Mouse (Mus musculus): ENCODE results near the gene Olfr411.
A peak's percentile ranks its signal among the peaks of the same experiment; 100 is the strongest.

Olfr411 gene

DNA sequence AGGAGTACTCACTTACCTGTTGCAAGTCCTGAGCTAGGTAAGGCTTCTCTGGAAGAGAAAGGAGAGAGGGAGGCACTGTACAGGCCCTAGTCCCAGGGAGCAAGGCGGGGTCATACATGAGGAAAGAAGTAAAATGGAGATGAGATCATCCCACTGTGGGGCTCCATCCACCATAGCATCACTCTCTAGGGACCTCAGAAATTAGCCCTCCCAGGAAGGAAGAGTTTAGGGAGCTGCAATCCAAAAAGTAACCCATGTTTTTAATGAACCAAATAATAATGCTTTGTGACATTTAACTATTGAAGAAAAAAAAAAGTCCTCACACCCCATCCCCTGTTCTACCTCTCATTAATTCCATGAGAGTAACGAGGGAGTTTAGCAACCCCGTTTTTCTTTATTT is at the start of gene Olfr411:
Gene Olfr411, minus strand, starts transcription at position 101 of the 400 bp plus-strand sequence.
- DNase-seq (ENCODE audit: low spot score): no peak

DNA sequence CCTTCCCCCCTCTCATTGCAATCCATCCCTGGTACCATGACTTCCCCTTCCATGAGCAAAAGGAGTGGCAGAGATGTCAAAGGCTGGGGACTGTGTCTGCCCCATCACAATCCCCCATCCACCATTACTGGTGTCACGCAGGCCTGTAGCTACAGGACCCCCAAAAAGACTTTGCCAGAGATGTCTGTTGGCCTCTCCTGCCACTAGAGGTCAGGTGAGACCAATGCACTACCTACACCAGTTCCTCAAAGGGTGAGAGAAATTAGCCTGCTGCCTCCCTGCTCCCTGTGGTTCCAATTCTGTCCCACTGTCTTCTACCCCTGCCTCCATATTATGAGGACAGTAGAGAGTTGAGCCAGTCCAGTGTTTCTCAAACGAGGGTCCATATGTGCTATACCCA is 49.7 kb upstream of the Olfr411 start:
- DNase-seq (ENCODE audit: low spot score): no peak

DNA sequence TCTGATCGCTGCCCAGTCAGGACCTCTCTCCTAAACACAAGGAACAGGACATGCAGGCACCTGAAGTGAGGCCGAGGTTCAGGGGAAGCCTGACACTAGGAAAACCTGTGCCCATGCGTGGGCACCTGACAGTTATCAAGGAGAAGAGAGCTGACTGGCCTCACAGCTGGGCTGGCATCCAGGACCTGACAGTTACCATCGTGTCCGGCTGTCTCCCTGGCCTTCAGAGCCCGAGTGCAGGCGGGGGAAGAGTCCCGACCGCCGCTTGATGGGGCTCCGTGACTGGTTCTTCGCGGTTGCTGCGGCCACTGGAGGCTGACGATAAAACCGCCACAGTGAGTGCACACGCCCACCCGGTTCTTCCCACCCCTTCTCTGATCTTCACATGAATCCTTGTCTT is 43.1 kb upstream of the Olfr411 start:
- no peak for DNase-seq (ENCODE audit: low spot score)

DNA sequence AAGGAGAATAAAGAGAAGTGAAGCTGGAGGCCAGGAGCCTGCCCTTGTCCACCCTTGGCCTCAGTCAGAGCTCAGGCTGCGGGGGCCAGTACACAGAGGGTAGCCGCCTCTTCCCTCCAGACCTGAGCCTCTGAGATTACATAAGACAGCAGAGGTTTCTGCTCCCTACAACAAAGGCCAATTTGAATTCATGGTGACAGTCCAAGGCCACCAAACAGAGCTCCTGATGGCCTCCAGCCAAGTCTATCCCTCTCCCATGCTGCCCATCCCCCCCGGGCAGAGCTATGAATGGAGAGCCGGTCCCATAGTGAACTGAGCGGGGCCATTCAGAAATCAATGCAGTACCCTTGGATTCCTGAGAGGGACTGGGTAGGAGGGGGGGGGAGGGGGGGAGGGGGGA is 41.0 kb upstream of the Olfr411 start:
- no peak for DNase-seq (ENCODE audit: low spot score)

DNA sequence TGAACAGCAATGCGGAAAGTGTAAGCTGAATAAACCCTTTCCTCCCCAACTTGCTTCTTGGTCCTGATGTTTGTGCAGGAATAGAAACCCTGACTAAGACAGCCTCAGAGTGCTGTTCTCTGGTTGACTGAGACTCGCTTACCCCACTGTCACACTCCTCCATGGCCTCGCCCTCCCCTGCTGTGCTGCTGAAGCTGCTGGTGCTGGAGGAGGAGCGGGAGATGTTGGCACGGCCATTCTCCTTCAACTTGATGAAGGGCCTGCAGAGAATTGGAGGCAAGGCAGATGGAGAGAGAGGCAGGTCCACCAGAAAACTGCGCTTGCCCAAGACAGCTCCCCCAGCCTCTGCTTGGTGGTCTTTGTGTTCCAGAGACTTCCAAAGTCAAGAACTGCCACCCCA is 40.5 kb upstream of the Olfr411 start:
- no peak for DNase-seq (ENCODE audit: low spot score)

DNA sequence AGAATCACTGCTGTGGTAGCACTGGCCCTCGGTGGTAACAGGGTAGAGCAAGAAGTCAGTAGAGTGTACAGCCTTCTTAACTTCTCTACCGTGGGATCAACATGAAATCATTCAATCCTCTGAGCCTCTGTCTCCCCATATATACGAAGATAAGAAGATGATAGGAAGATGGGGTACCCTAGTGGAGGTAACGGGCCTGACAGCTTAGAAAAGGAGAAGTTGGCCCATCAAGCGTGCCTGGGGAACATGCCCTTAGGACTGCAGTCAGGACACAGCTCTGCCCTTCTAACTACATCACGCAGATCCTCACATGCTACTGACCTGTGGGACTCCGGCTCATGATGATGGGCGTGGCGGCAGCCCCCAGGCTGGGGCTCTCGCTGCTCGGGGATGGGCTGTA is 39.4 kb upstream of the Olfr411 start:
- DNase-seq (ENCODE audit: low spot score): no peak

DNA sequence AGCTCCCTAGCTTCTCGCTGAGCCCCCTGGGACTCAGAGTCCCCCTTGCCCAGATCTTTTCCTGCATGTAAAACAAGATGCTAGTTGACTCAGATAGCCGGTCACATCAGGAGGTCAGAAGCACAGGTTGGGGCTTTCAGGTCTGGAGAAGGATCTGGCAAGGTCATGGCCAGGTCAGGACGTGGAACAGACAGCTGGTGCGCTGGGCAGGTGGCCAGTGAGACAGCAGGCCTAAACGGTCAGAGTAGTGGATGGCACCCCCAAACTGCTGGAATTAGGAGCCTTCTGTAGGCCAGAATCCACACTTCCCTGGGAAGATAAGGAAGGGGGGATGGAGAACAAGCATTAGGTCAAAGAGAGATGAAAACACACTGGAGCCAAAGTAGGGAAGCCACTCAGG is 34.8 kb upstream of the Olfr411 start:
- DNase-seq (ENCODE audit: low spot score): no peak

DNA sequence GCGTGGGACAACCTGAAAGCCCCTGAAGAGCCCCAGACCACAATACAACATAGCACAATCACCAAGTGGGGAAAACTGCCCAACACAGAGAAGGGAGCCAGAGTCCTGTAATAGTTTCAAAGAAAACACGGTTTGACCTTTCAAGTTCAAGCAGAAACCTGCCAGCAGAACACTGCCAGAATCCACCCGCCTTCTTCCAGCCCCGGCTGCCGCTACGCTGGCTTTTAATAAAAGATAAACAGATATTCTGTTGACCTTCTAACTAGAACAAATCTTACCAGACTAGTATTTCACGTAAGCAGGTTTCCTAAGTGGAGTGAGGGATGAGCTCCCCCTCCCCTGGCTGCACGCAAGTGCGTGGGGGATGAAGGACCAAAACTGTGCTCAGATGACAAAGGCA is 33.2 kb upstream of the Olfr411 start:
- no peak for DNase-seq (ENCODE audit: low spot score)

DNA sequence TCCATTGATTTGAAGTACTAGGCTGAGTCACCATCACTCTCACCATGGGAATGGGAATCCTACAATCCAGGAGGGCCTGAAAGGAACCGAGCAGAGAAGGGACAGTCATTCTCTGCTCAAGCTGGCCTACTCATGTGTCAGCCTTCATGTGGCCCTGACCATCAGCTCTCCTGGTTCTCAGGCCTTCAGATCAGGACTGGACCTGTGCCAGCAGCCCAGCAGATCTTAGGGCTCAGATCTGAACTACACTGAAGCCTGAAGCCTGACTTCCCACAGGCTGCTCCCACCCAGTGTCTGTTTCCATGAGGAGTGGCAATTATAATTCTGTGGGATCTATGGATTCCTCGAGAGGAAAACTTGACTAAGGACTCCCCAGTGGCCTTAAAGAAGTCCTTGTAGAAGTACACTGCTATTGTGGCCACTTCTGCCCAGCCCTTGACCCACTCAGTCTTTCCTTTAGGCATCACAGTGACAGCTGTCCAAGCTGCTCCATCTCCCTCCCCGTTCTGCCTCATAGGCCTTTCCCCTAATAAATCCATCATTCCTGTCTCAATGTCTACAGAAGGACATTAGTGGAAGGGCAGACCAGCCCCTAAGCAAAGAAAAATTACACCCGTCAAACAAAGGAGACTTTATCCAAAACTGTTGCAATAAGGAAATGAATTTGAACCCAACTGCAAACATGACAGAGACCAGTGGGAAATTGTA is 26.9 kb upstream of the Olfr411 start:
- no peak for DNase-seq (ENCODE audit: low spot score)

DNA sequence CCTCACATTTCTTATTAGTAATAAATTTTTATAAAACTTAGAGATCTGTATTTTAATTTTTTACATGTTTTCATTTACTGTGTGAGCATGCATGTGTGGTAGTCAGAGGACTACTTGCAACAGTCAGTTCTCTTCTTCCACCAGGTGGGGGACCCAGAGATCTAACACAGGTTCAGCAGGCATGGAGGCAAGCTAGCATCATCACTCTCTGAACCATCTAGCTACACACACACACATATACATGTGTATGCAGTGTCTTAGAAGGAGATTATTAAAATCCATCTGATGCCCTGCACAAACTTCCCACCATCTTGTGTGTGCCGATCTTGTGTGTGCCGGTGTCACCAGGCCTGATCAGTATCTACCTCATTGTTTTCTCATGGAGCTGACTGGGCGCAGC is 24.4 kb upstream of the Olfr411 start:
- DNase-seq (ENCODE audit: low spot score): no peak

DNA sequence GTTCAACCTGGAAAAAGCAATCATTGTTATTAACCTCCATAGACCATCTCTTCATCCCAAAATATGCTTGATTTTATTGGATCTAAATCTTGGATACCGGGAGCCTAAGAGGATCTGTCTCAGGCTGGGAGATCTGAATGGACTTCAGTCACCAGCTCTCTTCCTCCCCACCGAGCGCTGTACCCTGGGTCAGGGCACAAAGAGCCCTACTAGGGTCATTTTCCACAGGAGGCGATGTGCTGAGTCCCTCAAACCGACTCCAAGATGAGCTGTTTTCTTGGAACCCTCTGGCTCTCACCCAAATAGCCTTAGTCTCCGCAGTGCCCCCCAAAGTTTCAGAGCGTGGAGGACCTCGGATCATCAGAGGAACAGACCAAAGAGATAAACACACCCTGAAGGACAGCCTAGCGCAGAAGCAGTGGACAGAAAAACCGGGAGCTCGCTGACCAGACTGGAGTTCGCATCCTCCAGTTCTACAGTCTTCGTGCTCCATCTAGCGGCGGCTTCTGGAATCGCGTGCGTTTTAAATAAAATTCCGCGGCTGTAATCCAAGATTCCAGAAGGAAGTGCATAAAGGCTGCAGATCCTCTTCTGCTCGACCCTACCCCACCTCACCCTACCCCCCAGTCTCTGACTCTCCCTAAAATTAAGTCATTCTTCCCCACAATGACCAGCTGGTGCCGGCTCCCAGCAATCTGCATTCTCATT is 19.1 kb upstream of the Olfr411 start:
- peak; percentile 45 for DNase-seq (ENCODE audit: low spot score)

DNA sequence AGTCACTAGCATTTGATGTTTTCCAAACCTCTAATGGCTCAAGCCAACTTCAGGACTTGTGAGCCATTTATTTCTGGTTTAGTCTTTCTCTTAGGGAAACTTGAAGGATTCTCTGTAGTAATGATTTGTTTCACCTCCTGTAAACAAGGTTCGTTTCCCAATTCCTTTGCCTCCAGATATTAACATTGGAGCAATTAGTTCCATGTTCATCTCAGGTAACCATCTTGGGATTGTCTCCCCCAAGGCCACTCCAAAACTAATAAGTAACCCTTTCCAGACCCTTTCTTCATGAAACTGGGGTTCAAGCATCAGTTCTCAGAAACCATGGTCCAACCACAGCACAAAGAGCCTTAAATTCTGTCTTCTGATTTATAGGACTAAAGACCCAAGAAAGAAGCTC is 9.3 kb upstream of the Olfr411 start, which contains the start of gene Olfr412:
Gene Olfr412, plus strand, starts transcription at position 301 of the 400 bp plus-strand sequence.
- DNase-seq (ENCODE audit: low spot score): no peak

DNA sequence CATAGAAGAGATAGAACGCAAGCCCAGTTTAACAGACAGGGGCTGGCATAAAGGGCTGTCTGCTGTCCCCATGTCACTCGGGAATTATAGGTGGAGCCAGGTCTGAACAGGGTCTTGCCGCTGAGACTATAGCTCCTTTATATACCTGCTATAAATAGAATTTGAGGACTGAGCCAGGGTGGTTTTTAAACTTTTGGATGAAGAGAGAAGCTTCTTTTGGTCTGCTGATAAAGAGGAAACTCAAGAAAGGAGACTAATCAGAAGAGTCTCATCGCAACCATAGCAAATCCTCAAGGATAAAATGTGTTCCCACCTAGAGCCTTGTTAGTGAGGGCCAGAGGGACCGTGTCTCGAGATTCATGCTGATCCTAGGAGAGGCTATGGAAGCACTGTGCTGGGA is 14.5 kb downstream of the Olfr411 start, which contains the start of gene Olfr410:
Gene Olfr410, minus strand, starts transcription at position 101 of the 400 bp plus-strand sequence.
- no peak for DNase-seq (ENCODE audit: low spot score)

DNA sequence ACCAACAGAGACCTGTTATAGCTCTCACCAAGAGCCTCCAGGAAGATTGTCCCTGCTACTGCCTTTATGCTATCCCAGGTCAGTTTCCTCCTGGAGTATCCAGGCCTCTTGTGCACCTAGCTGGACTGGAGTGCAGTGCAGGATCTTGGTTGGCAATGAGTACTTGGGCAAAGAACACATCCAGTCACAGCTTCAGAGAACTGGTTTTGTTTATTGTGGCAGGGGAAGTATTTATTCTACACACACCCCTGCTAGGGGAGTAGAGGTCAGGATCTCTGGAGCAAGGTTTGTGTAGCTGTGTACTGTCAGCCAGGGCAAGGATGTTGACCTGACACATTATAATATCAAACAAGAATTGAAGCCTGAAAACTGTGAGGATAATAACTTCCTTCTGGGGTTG is 23.7 kb downstream of the Olfr411 start:
- DNase-seq (ENCODE audit: low spot score): no peak

DNA sequence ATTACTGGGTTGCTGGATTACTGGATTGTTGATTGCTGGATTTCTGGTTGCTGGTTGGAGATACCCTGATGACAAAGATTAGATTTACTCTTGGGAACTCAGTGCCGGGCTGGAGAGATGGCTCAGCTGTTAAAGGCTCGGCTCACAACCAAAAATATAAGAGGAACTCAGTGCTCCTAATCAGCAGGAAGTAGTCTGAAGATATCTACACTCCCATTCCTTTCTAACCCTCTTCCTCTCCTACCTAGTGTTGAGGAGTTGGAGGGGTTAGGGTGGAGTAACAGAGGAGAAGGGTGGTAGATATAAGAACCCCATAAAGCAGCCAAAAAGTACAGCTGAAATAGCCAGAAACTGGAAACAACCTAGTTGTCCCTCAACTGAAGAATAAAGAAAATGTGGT is 26.4 kb downstream of the Olfr411 start:
- no peak for DNase-seq (ENCODE audit: low spot score)
